Mouse (Mus musculus): ENCODE measurements around the gene H2al1d. TPM values are rescaled to one million over a fixed set of nuclear protein-coding genes. Genes with fewer than 3 reads are reported as not detected.

H2al1d gene
- polyA plus RNA-seq (2014; fragmentation: Illumina TruSeq; extraction: RNeasy Lipid Tissue Mini Kit (QIAGEN cat#74804)), result not detected

DNA sequence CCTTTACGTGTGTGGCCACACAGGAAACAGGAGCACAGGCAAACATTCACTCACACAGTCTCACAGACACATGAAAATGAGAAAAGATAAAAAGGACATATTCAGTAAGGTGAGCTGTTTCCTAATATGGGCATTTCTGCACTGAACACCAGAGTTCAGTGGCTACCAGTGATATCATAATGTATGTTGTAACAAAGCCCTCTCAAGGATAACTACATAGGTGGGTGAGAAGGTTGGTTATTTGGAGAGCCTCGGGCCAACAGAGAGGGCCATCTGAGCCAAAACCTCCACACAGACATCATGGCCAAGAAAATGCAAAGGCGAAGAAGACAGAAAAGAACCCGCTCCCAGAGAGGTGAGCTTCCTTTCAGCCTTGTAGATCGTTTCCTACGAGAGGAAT lies at the start of gene H2al1d:
TSS of gene H2al1d (plus strand) at position 301 of the 400 bp plus-strand sequence.

DNA sequence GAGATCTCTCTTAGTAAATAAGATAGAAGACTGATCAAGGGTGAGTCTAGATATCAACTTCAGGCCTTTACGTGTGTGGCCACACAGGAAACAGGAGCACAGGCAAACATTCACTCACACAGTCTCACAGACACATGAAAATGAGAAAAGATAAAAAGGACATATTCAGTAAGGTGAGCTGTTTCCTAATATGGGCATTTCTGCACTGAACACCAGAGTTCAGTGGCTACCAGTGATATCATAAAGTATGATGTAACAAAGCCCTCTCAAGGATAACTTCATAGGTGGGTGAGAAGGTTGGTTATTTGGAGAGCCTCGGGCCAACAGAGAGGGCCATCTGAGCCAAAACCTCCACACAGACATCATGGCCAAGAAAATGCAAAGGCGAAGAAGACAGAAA lies 9.7 kb upstream of the H2al1d start, which contains the start of gene H2al1a:
TSS of gene H2al1a (plus strand) at position 301 of the 400 bp plus-strand sequence.

GRCm38 (mm10) chrX:11302132-11302531 lies 6.5 kb upstream of the H2al1d start, which contains the start of gene H2al1b:
TSS of gene H2al1b (plus strand) at chrX:11302432.

DNA sequence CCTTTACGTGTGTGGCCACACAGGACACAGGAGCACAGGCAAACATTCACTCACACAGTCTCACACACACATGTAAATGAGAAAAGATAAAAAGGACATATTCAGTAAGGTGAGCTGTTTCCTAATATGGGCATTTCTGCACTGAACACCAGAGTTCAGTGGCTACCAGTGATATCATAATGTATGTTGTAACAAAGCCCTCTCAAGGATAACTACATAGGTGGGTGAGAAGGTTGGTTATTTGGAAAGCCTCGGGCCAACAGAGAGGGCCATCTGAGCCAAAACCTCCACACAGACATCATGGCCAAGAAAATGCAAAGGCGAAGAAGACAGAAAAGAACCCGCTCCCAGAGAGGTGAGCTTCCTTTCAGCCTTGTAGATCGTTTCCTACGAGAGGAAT lies 3.3 kb upstream of the H2al1d start, which contains the start of gene H2al1c:
TSS of gene H2al1c (plus strand) at position 301 of the 400 bp plus-strand sequence.

DNA sequence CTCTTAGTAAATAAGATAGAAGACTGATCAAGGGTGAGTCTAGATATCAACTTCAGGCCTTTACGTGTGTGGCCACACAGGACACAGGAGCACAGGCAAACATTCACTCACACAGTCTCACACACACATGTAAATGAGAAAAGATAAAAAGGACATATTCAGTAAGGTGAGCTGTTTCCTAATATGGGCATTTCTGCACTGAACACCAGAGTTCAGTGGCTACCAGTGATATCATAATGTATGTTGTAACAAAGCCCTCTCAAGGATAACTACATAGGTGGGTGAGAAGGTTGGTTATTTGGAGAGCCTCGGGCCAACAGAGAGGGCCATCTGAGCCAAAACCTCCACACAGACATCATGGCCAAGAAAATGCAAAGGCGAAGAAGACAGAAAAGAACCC lies 3.0 kb downstream of the H2al1d start, which contains the start of gene H2al1e:
TSS of gene H2al1e (plus strand) at position 301 of the 400 bp plus-strand sequence.

GRCm38 (mm10) chrX:11314858-11315257 lies 6.2 kb downstream of the H2al1d start, which contains the start of gene H2al1f:
TSS of gene H2al1f (plus strand) at chrX:11315158.

DNA sequence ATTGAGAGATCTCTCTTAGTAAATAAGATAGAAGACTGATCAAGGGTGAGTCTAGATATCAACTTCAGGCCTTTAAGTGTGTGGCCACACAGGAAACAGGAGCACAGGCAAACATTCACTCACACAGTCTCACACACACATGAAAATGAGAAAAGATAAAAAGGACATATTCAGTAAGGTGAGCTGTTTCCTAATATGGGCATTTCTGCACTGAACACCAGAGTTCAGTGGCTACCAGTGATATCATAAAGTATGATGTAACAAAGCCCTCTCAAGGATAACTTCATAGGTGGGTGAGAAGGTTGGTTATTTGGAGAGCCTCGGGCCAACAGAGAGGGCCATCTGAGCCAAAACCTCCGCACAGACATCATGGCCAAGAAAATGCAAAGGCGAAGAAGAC lies 9.3 kb downstream of the H2al1d start, which contains the start of gene H2al1g:
TSS of gene H2al1g (plus strand) at position 301 of the 400 bp plus-strand sequence.

GRCm38 (mm10) chrX:11321192-11321591 lies 12.6 kb downstream of the H2al1d start, which contains the start of gene H2al1h:
TSS of gene H2al1h (plus strand) at chrX:11321492.

GRCm38 (mm10) chrX:11324359-11324758 lies 15.7 kb downstream of the H2al1d start, which contains the start of gene H2al1i:
TSS of gene H2al1i (plus strand) at chrX:11324659.

DNA sequence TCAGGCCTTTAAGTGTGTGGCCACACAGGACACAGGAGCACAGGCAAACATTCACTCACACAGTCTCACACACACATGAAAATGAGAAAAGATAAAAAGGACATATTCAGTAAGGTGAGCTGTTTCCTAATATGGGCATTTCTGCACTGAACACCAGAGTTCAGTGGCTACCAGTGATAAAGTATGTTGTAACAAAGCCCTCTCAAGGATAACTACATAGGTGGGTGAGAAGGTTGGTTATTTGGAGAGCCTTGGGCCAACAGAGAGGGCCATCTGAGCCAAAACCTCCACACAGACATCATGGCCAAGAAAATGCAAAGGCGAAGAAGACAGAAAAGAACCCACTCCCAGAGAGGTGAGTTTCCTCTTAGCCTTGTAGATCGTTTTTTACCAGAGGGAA lies 18.9 kb downstream of the H2al1d start, which contains the start of gene H2al1j:
TSS of gene H2al1j (plus strand) at position 301 of the 400 bp plus-strand sequence.

Other genes starting within 250 kb of the H2al1d start
- not detected for gene H2al1a, start 9.6 kb upstream of the H2al1d start, polyA plus RNA-seq (2014; fragmentation: Illumina TruSeq; extraction: RNeasy Lipid Tissue Mini Kit (QIAGEN cat#74804))
- gene H2al1b, start 6.4 kb upstream of the H2al1d start, polyA plus RNA-seq (2014; fragmentation: Illumina TruSeq; extraction: RNeasy Lipid Tissue Mini Kit (QIAGEN cat#74804)), result not detected
- not detected for gene H2al1c, start 3.2 kb upstream of the H2al1d start, polyA plus RNA-seq (2014; fragmentation: Illumina TruSeq; extraction: RNeasy Lipid Tissue Mini Kit (QIAGEN cat#74804))
- gene H2al1e, start 3.1 kb downstream of the H2al1d start, polyA plus RNA-seq (2014; fragmentation: Illumina TruSeq; extraction: RNeasy Lipid Tissue Mini Kit (QIAGEN cat#74804)), result not detected
- gene H2al1f, start 6.3 kb downstream of the H2al1d start, polyA plus RNA-seq (2014; fragmentation: Illumina TruSeq; extraction: RNeasy Lipid Tissue Mini Kit (QIAGEN cat#74804)), result not detected
- gene H2al1g, start 9.4 kb downstream of the H2al1d start, polyA plus RNA-seq (2014; fragmentation: Illumina TruSeq; extraction: RNeasy Lipid Tissue Mini Kit (QIAGEN cat#74804)), result not detected
- not detected for gene H2al1h, start 12.7 kb downstream of the H2al1d start, polyA plus RNA-seq (2014; fragmentation: Illumina TruSeq; extraction: RNeasy Lipid Tissue Mini Kit (QIAGEN cat#74804))
- gene H2al1i, start 15.8 kb downstream of the H2al1d start, polyA plus RNA-seq (2014; fragmentation: Illumina TruSeq; extraction: RNeasy Lipid Tissue Mini Kit (QIAGEN cat#74804)), result not detected
- not detected for gene H2al1j, start 19.0 kb downstream of the H2al1d start, polyA plus RNA-seq (2014; fragmentation: Illumina TruSeq; extraction: RNeasy Lipid Tissue Mini Kit (QIAGEN cat#74804))

Measured in ovary, adult 10 weeks (tissue).